Mouse (Mus musculus) hindbrain, embryonic 12.5 days (tissue): ENCODE measurements around the gene Fmo1. TPM values are rescaled to one million over a fixed set of nuclear protein-coding genes. Genes with fewer than 3 reads are reported as not detected.

Experiments
- polyA plus RNA-seq: library from polyadenylated mRNA; unstranded; fragments of >200 nt; fragmentation: Nextera tagmentation; extraction: Ambion mirVana; gene quantifications from 2 replicates; pipeline ENCODE4 v1.2.1, GENCODE M21; 2016

Fmo1 gene
- polyA plus RNA-seq, 1 experiment from 2014 or later: 28.3 TPM

Other genes with a start within 250 kb of the Fmo1 start
- not detected in 2 replicates for gene Myoc, start 227.5 kb downstream of the Fmo1 start, polyA plus RNA-seq
- not detected in 2 replicates for gene Myocos, start 208.4 kb downstream of the Fmo1 start, polyA plus RNA-seq
- 163 and 180 TPM in 2 replicates for gene Prrc2c, start 126.1 kb downstream of the Fmo1 start, polyA plus RNA-seq
- 0.46 and 0.52 TPM in 2 replicates for gene Fmo4, start 52.6 kb downstream of the Fmo1 start, polyA plus RNA-seq
- 0.14 TPM in 1 of 2 replicates, not detected in the other for gene Fmo2, start 32.1 kb upstream of the Fmo1 start, polyA plus RNA-seq
- gene Fmo6, start 70.9 kb upstream of the Fmo1 start, polyA plus RNA-seq: not detected in 2 replicates
- gene Fmo3, start 117.9 kb upstream of the Fmo1 start, polyA plus RNA-seq: not detected in 2 replicates
- gene Mroh9, start 219.1 kb upstream of the Fmo1 start, polyA plus RNA-seq: not detected in 2 replicates